Mouse (Mus musculus): ENCODE measurements around the gene 4933417A18Rik.
"Not testable (repeated sequence)": the region's sequence is repeated elsewhere in the genome, so short reads cannot be mapped to it uniquely, and the experiment has no call there.

The 4933417A18Rik gene

DNA sequence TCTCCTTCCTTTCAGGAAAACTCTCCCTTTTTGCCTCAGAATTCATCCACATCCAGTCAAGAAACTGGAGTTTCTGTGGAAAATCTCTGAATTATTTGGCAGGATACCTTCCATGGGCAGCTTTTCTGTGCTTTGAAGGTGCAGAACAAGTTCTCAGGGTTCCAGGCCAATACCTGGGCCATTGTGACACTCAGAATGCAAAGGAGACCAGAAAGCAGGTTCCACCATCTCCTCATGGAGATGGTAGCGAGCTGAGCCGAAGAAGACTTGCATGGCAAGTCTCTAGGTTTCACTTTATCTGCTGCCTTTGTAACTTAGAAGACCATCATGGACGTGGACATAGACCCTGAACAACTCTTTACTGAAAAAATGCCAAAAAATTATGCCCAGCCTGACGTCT is at the start of gene 4933417A18Rik, which contains the start of gene Fam217a:
TSS of gene 4933417A18Rik (plus strand) at position 200 of the 400 bp plus-strand sequence.
TSS of gene Fam217a (minus strand) at position 101 of the 400 bp plus-strand sequence.
- in situ Hi-C loops (cut with MboI; ENCODE audit: unreplicated experiment in 2 of 2): no loop called here

GRCm38 (mm10) chr13:34874736-34875135 is 49.5 kb upstream of the 4933417A18Rik start:
- in situ Hi-C loops (cut with MboI; ENCODE audit: unreplicated experiment in 2 of 2): loop anchor here (10.0 to 25.0 kb wide), 6 partner anchors 687 to 912 kb away; partner anchors contain the start of genes Nqo2 (in 2 of the 2), Bphl (in 1 of the 2) and Psmg4 (in 1 of the 2)

GRCm38 (mm10) chr13:34875166-34875710 is 49.0 kb upstream of the 4933417A18Rik start, which contains the start of gene Prpf4b:
Prpf4b (plus strand) TSS chr13:34875302.
- in situ Hi-C loops (cut with MboI; ENCODE audit: unreplicated experiment in 2 of 2): loop anchor here in 1 of 2 experiments (10.0 kb wide), 3 partner anchors 710 to 910 kb away; partner anchors contain the start of genes Nqo2 and Psmg4

DNA sequence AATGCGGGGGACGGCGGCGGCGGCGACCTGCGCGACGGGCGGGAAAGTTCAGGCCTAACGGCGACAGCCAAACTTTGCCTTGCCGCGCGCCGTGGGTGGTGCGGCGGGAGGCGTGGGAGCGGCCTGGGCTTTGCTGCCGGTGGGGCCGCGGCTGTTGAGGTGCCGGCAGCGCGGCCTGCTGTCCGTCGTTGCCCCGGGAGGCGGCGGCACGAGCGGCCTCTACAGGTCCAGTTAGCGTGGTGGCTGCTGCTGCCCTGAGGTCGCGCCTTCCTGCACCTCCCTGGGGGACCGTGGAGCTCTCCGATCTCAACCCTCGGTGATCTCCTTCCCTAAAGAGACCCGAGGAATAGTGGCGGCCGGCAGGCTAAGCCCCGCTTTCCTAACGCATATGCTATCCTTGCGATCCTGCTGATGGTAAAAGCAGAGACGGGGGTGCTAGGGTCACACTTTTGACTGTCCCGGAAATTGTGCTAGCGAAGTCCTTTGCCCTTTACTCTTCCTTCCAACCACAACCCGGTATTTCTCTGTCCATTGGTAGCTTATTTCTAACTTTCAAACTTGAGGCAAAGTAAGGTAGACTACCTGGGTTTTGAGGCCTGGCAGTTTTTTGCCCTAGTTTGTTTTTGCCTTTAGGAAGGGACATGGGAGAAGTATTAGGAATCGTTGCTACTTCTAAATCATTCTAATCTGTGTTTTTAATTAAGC is 48.3 kb upstream of the 4933417A18Rik start:
- in situ Hi-C loops (cut with MboI; ENCODE audit: unreplicated experiment in 2 of 2): loop anchor here in 1 of 2 experiments (10.0 kb wide), 3 partner anchors 711 to 911 kb away; partner anchors contain the start of genes Nqo2 and Psmg4

DNA sequence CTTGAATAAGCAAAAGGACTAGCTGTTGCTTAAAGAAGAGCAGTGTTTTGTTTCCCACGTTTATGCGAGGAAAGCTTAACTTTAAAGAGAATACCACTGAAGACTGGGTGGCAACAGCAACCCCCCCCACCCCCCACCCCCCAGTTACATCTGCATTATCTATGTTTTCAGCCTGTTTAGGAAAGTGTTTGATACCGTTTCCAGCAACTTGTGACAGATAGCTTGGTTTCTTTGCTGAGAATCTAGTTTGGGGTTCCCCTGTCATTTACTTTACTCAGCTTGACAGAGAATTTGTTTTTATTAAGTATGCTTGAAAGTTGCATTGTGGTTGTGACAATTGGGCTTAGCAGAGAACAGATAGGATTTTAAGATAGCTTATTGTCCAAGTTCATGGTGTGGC is 47.7 kb upstream of the 4933417A18Rik start:
- in situ Hi-C loops (cut with MboI; ENCODE audit: unreplicated experiment in 2 of 2): loop anchor here in 1 of 2 experiments (10.0 kb wide), 3 partner anchors 712 to 912 kb away; partner anchors contain the start of genes Nqo2 and Psmg4

DNA sequence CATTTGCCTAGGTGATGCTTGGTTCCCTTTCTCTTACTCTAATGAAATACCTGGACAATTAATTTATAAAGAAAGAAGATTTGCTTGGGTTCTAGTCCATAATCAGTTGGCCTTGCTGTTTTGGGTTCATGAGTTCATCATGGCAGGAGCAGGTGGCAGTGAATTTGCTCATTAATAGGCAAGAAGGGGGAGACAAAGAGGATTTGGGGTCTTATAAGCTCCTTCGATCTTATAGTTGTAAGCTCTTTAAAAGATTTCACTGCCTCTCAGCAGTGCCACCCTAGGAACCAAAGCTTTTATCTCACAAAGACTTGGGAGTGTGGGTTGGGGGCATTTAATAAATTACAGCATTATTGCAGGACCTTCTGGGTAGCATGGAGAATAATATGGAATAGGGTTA is 31.3 kb upstream of the 4933417A18Rik start:
- in situ Hi-C loops (cut with MboI; ENCODE audit: unreplicated experiment in 2 of 2): no loop called here

DNA sequence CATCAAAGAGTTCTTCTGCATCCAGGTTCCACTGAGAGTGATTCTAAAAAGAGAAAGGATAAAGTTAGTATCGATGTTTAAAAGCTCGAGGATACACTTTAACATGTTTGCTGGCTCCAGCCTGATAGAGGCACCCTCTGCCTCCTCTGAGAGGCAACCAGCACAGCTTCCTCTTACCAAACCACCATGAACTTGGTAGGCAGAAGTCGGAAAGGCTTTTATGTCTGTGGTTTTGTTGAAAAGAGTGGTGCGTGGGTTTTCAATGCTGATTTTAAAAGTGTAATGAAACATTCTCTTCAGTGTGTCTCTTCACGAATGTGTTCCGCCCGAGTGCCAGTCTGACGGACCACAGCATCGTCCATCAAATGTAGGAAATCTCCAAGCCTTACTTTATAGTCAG is 9.6 kb upstream of the 4933417A18Rik start:
- in situ Hi-C loops (cut with MboI; ENCODE audit: unreplicated experiment in 2 of 2): no loop called here

- in situ Hi-C loops (cut with MboI; ENCODE audit: unreplicated experiment in 2 of 2): no loop called here
These were observed 7.6 kb upstream of the 4933417A18Rik start for GRCm38 (mm10) chr13:34916520-34917167.

GRCm38 (mm10) chr13:34934931-34935644 is 10.9 kb downstream of the 4933417A18Rik start:
- in situ Hi-C loops (cut with MboI; ENCODE audit: unreplicated experiment in 2 of 2): no loop called here

GRCm38 (mm10) chr13:34942370-34942769 is 18.2 kb downstream of the 4933417A18Rik start:
- in situ Hi-C loops (cut with MboI; ENCODE audit: unreplicated experiment in 2 of 2): no loop called here

- in situ Hi-C loops (cut with MboI; ENCODE audit: unreplicated experiment in 2 of 2): not testable (repeated sequence)
These were observed 27.2 kb downstream of the 4933417A18Rik start for GRCm38 (mm10) chr13:34951437-34951836.

GRCm38 (mm10) chr13:34956901-34957300 is 32.7 kb downstream of the 4933417A18Rik start:
- in situ Hi-C loops (cut with MboI; ENCODE audit: unreplicated experiment in 2 of 2): no loop called here

DNA sequence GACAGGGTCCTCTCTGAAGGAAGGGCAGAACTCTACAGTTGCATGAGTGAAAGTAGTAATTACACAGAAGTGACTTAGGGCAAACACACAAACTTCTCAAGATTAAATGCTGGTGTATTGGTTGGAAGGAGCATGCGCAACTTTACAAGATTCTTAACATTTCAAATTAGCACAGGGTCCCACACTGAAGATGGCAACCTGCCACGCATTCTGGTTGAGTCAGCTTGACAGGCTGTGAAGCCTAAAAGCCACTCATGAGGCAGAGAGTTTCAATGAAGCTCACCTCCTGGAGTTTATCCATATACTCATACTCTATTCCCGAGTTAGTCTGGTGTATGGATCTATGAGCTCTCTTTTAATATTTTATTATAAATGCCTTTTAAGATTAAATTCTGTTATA is 33.9 kb downstream of the 4933417A18Rik start:
- in situ Hi-C loops (cut with MboI; ENCODE audit: unreplicated experiment in 2 of 2): not testable (repeated sequence)

- in situ Hi-C loops (cut with MboI; ENCODE audit: unreplicated experiment in 2 of 2): no loop called here
These were observed 37.0 kb downstream of the 4933417A18Rik start for GRCm38 (mm10) chr13:34960996-34961770.

- in situ Hi-C loops (cut with MboI; ENCODE audit: unreplicated experiment in 2 of 2): no loop called here
These were observed 39.5 kb downstream of the 4933417A18Rik start, which contains the start of gene Eci3 for GRCm38 (mm10) chr13:34963511-34964397. Eci3 (minus strand) TSS chr13:34963810.

DNA sequence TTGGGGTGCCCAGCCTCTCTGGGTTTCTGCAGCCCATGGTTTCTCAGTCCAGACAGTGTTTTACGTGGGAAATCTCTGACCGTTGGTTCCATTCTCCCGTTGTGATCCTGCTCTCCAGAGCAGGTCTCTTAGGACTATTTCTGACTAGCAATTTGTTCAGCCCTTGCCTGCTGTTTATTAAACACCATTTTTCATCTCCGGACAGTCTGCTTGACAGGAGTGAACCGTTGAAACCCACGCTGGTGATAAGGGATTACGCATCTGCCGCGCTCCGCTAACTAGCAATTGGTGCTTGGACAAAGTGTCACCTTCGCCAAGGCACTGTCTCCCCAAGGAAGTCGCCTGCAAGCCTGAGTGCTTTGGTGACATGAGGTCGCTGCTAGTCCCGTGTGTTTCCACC is 40.2 kb downstream of the 4933417A18Rik start:
- in situ Hi-C loops (cut with MboI; ENCODE audit: unreplicated experiment in 2 of 2): no loop called here

GRCm38 (mm10) chr13:34964866-34965265 is 40.7 kb downstream of the 4933417A18Rik start:
- in situ Hi-C loops (cut with MboI; ENCODE audit: unreplicated experiment in 2 of 2): no loop called here

- in situ Hi-C loops (cut with MboI; ENCODE audit: unreplicated experiment in 2 of 2): not testable (repeated sequence)
These were observed 41.4 kb downstream of the 4933417A18Rik start for GRCm38 (mm10) chr13:34965647-34966046.

GRCm38 (mm10) chr13:34972456-34972855 is 48.2 kb downstream of the 4933417A18Rik start:
- in situ Hi-C loops (cut with MboI; ENCODE audit: unreplicated experiment in 2 of 2): not testable (repeated sequence)

Data from v-Abl transformed pro-B cells (cell line).